Mouse (Mus musculus): ENCODE measurements around the gene Rabgap1l. TPM values are rescaled to one million over a fixed set of nuclear protein-coding genes. Genes with fewer than 3 reads are reported as not detected.

The Rabgap1l gene
- polyA plus RNA-seq, 1 experiment, result 13.8 TPM

GRCm38 (mm10) chr1:160713383-160713782, 79.6 kb downstream of the Rabgap1l start:
- 90% methylated on average over 1 of the region's 1 CpGs for WGBS

GRCm38 (mm10) chr1:160710539-160710938, 82.5 kb downstream of the Rabgap1l start:
- Histone ChIP-seq H3K27ac (ENCODE audit: insufficient read depth, low read length) (no peak overlapping the region), H3K4me1 (ENCODE audit: control insufficient read depth, insufficient read depth, insufficient read length) (no peaks in the 10 kb centered on the region), H3K4me3 (ENCODE audit: extremely low read depth, insufficient read depth, insufficient read length) (no peak overlapping the region), H3K36me3 (ENCODE audit: control insufficient read depth, insufficient read depth, low read length) (peaks cover 1% of the 10 kb centered on the region; the same call in 1 of the 2 replicates), H3K27me3 (ENCODE audit: control insufficient read depth, insufficient read depth, low read length) (no peaks in the 10 kb centered on the region)
- no peak for TF ChIP-seq CTCF (IDR thresholded peaks at IDR 0.05; ENCODE audit: extremely low read depth, insufficient read depth, insufficient read length, insufficient replicate concordance)
- TF ChIP-seq POLR2A (IDR thresholded peaks at IDR 0.05; ENCODE audit: low read depth, low read length), result no peak
- no peak for DNase-seq (ENCODE audit: low read depth in 1 of 2, low spot score in 2 of 2)

More at GRCm38 (mm10) chr1:160713383-160713782, 79.6 kb downstream of the Rabgap1l start:
- Histone ChIP-seq H3K27ac (ENCODE audit: insufficient read depth, low read length) (no peak overlapping the region), H3K4me1 (ENCODE audit: control insufficient read depth, insufficient read depth, insufficient read length) (no peaks in the 10 kb centered on the region), H3K4me3 (ENCODE audit: extremely low read depth, insufficient read depth, insufficient read length) (no peak overlapping the region), H3K36me3 (ENCODE audit: control insufficient read depth, insufficient read depth, low read length) (peaks cover 1% of the 10 kb centered on the region; the same call in 1 of the 2 replicates), H3K27me3 (ENCODE audit: control insufficient read depth, insufficient read depth, low read length) (no peaks in the 10 kb centered on the region)
- no peak for DNase-seq (ENCODE audit: low read depth in 1 of 2, low spot score in 2 of 2)
- TF ChIP-seq POLR2A (IDR thresholded peaks at IDR 0.05; ENCODE audit: low read depth, low read length) (no peak), CTCF (IDR thresholded peaks at IDR 0.05; ENCODE audit: extremely low read depth, insufficient read depth, insufficient read length, insufficient replicate concordance) (no peak)

- Histone ChIP-seq H3K27ac (ENCODE audit: insufficient read depth, low read length) (no peak overlapping the region), H3K27me3 (ENCODE audit: control insufficient read depth, insufficient read depth, low read length) (no peaks in the 10 kb centered on the region), H3K4me1 (ENCODE audit: control insufficient read depth, insufficient read depth, insufficient read length) (no peaks in the 10 kb centered on the region), H3K4me3 (ENCODE audit: extremely low read depth, insufficient read depth, insufficient read length) (no peak overlapping the region), H3K36me3 (ENCODE audit: control insufficient read depth, insufficient read depth, low read length) (peaks cover 4% of the 10 kb centered on the region)
- 97% methylated on average over 2 of the region's 2 CpGs for WGBS
- TF ChIP-seq CTCF (IDR thresholded peaks at IDR 0.05; ENCODE audit: extremely low read depth, insufficient read depth, insufficient read length, insufficient replicate concordance) (no peak), POLR2A (IDR thresholded peaks at IDR 0.05; ENCODE audit: low read depth, low read length) (no peak)
- DNase-seq (ENCODE audit: low read depth in 1 of 2, low spot score in 2 of 2), result no peak
Observed at GRCm38 (mm10) chr1:160704596-160704995, 88.4 kb downstream of the Rabgap1l start.

- DNase-seq (ENCODE audit: low read depth in 1 of 2, low spot score in 2 of 2), result no peak
- WGBS, result 97% methylated on average over 6 of the region's 6 CpGs
Observed at GRCm38 (mm10) chr1:160703813-160704212, 89.2 kb downstream of the Rabgap1l start.

GRCm38 (mm10) chr1:160693094-160693447, 99.9 kb downstream of the Rabgap1l start:
- peak in 1 of 2 experiments; percentile 9 for DNase-seq (ENCODE audit: low read depth in 1 of 2, low spot score in 2 of 2)
- H3K4me3 ChIP-seq (ENCODE audit: extremely low read depth, insufficient read depth, insufficient read length), result no peak overlapping the region
- H3K27ac ChIP-seq (ENCODE audit: insufficient read depth, low read length), result no peak overlapping the region
- H3K4me1 ChIP-seq (ENCODE audit: control insufficient read depth, insufficient read depth, insufficient read length), result no peaks in the 10 kb centered on the region
- no peaks in the 10 kb centered on the region for H3K27me3 ChIP-seq (ENCODE audit: control insufficient read depth, insufficient read depth, low read length)
- TF ChIP-seq POLR2A (IDR thresholded peaks at IDR 0.05; ENCODE audit: low read depth, low read length) (no peak), CTCF (IDR thresholded peaks at IDR 0.05; ENCODE audit: extremely low read depth, insufficient read depth, insufficient read length, insufficient replicate concordance) (no peak)
- no peaks in the 10 kb centered on the region for H3K36me3 ChIP-seq (ENCODE audit: control insufficient read depth, insufficient read depth, low read length)
- 74% methylated on average over 1 of the region's 1 CpGs for WGBS

More at GRCm38 (mm10) chr1:160703813-160704212, 89.2 kb downstream of the Rabgap1l start:
- H3K27ac ChIP-seq (ENCODE audit: insufficient read depth, low read length), result no peak overlapping the region
- no peaks in the 10 kb centered on the region for H3K4me1 ChIP-seq (ENCODE audit: control insufficient read depth, insufficient read depth, insufficient read length)
- no peak overlapping the region for H3K4me3 ChIP-seq (ENCODE audit: extremely low read depth, insufficient read depth, insufficient read length)
- H3K27me3 ChIP-seq (ENCODE audit: control insufficient read depth, insufficient read depth, low read length), result no peaks in the 10 kb centered on the region
- H3K36me3 ChIP-seq (ENCODE audit: control insufficient read depth, insufficient read depth, low read length), result peaks cover 4% of the 10 kb centered on the region
- TF ChIP-seq CTCF (IDR thresholded peaks at IDR 0.05; ENCODE audit: extremely low read depth, insufficient read depth, insufficient read length, insufficient replicate concordance) (no peak), POLR2A (IDR thresholded peaks at IDR 0.05; ENCODE audit: low read depth, low read length) (no peak)

GRCm38 (mm10) chr1:160692224-160693093, 100.6 kb downstream of the Rabgap1l start:
- DNase-seq (ENCODE audit: low read depth in 1 of 2, low spot score in 2 of 2), result no peak
- Histone ChIP-seq H3K4me3 (ENCODE audit: extremely low read depth, insufficient read depth, insufficient read length) (no peak overlapping the region), H3K36me3 (ENCODE audit: control insufficient read depth, insufficient read depth, low read length) (no peaks in the 10 kb centered on the region), H3K27ac (ENCODE audit: insufficient read depth, low read length) (no peak overlapping the region), H3K4me1 (ENCODE audit: control insufficient read depth, insufficient read depth, insufficient read length) (no peaks in the 10 kb centered on the region), H3K27me3 (ENCODE audit: control insufficient read depth, insufficient read depth, low read length) (no peaks in the 10 kb centered on the region)
- WGBS, result 89% methylated on average over 6 of the region's 6 CpGs
- TF ChIP-seq CTCF (IDR thresholded peaks at IDR 0.05; ENCODE audit: extremely low read depth, insufficient read depth, insufficient read length, insufficient replicate concordance) (no peak), POLR2A (IDR thresholded peaks at IDR 0.05; ENCODE audit: low read depth, low read length) (no peak)

- no peak overlapping the region for H3K4me3 ChIP-seq (ENCODE audit: extremely low read depth, insufficient read depth, insufficient read length)
- no peaks in the 10 kb centered on the region; the same call in 1 of the 2 replicates for H3K36me3 ChIP-seq (ENCODE audit: control insufficient read depth, insufficient read depth, low read length)
- TF ChIP-seq CTCF (IDR thresholded peaks at IDR 0.05; ENCODE audit: extremely low read depth, insufficient read depth, insufficient read length, insufficient replicate concordance) (no peak), POLR2A (IDR thresholded peaks at IDR 0.05; ENCODE audit: low read depth, low read length) (no peak)
- WGBS, result 78% methylated on average over 1 of the region's 1 CpGs
- H3K4me1 ChIP-seq (ENCODE audit: control insufficient read depth, insufficient read depth, insufficient read length), result no peaks in the 10 kb centered on the region
- no peaks in the 10 kb centered on the region for H3K27me3 ChIP-seq (ENCODE audit: control insufficient read depth, insufficient read depth, low read length)
- DNase-seq (ENCODE audit: low read depth in 1 of 2, low spot score in 2 of 2), result no peak
- no peak overlapping the region for H3K27ac ChIP-seq (ENCODE audit: insufficient read depth, low read length)
Observed at GRCm38 (mm10) chr1:160691196-160691590, 101.8 kb downstream of the Rabgap1l start.

All from spleen, adult 2 months (tissue).